Mouse (Mus musculus) midbrain, embryonic 14.5 days (tissue): ENCODE measurements around the gene Scube3. TPM values are rescaled to one million over a fixed set of nuclear protein-coding genes. Genes with fewer than 3 reads are reported as not detected.

Source experiments
- ATAC-seq: fragments of 200-750 bp; cut with Nextera tagmentation; 2 replicates; pipeline ENCODE4 v1.8.0; 2017; ENCODE audit warnings: moderate number of reproducible peaks, moderate library complexity; ENCODE audit not compliant: low FRiP score, low TSS enrichment
- DNase-seq: peaks from one replicate; pipeline ENCODE4 v3.0.0-alpha.2; 2015
- H3K27ac ChIP-seq: fragments of 300-500 bp; sonication (generic); replicated peaks from 2 replicates; pipeline ENCODE4 v1.5.1; 2014; ENCODE audit warnings: mild to moderate bottlenecking, low read depth, low read length, moderate library complexity
- H3K27me3 ChIP-seq: fragments of 300-500 bp; sonication (generic); 2 replicates; pipeline ENCODE4 v1.6.1; 2014; ENCODE audit warnings: low read length, control low read depth, mixed read lengths; ENCODE audit not compliant: control insufficient read depth, insufficient read depth
- H3K36me3 ChIP-seq: fragments of 300-500 bp; sonication (generic); 2 replicates; pipeline ENCODE4 v1.6.1; 2014; ENCODE audit warnings: low read length, control low read depth; ENCODE audit not compliant: control insufficient read depth, insufficient read depth
- H3K4me1 ChIP-seq: fragments of 300-500 bp; sonication (generic); 2 replicates; pipeline ENCODE4 v1.6.1; 2014; ENCODE audit warnings: mild to moderate bottlenecking, antibody characterized with exemption, low read length, control low read depth; ENCODE audit not compliant: control insufficient read depth, insufficient read depth
- H3K4me2 ChIP-seq: fragments of 300-500 bp; sonication (generic); 2 replicates; pipeline ENCODE4 v1.6.1; 2014; ENCODE audit warnings: mild to moderate bottlenecking, low read length, moderate library complexity
- H3K4me3 ChIP-seq: fragments of 300-500 bp; sonication (generic); replicated peaks from 2 replicates; pipeline ENCODE4 v1.5.1; 2014; ENCODE audit warnings: low read depth, low read length
- H3K9ac ChIP-seq: fragments of 300-500 bp; sonication (generic); replicated peaks from 2 replicates; pipeline ENCODE4 v1.6.1; 2014; ENCODE audit warnings: mild to moderate bottlenecking, low read length, moderate library complexity
- H3K9me3 ChIP-seq: fragments of 300-500 bp; sonication (generic); 2 replicates; pipeline ENCODE4 v1.6.1; 2016; ENCODE audit warnings: low read length, control low read depth, mixed read lengths; ENCODE audit not compliant: control insufficient read depth
- WGBS: fragments of 180-500 bp; shearing (Covaris S2); extraction: QIAGEN DNeasy Blood & Tissue Kit; methylation state at CpG from one replicate; pipeline ENCODE4 v1.1.7; 2014; 5-methylcytosine and 5-hydroxymethylcytosine counted together
- polyA plus RNA-seq: library from polyadenylated mRNA; unstranded; fragments of >200 nt; fragmentation: Nextera tagmentation; extraction: Ambion mirVana; gene quantifications from 2 replicates; pipeline ENCODE4 v1.2.1, GENCODE M21; 2014

Gene Scube3
- polyA plus RNA-seq, 1 experiment from 2014 or later: 7.3 TPM

GRCm38 (mm10) chr17:28101902-28102319, 40.0 kb upstream of the Scube3 start:
- no peaks in the 10 kb centered on the region for H3K27me3 ChIP-seq
- no peak overlapping the region for H3K4me2 ChIP-seq
- H3K9me3 ChIP-seq: no peaks in the 10 kb centered on the region
- H3K4me3 ChIP-seq: no peak overlapping the region
- 8% methylated on average over 10 of the region's 10 CpGs for WGBS
- peak; percentile 65 for DNase-seq
- H3K4me1 ChIP-seq: peaks cover 12% of the 10 kb centered on the region; the same call in 1 of the 2 replicates
- H3K9ac ChIP-seq: no peak overlapping the region
- H3K27ac ChIP-seq: peak overlapping the region; percentile 60
- ATAC-seq: no peak
- no peaks in the 10 kb centered on the region for H3K36me3 ChIP-seq

- Histone ChIP-seq H3K27ac (no peak overlapping the region), H3K9me3 (no peaks in the 10 kb centered on the region), H3K27me3 (no peaks in the 10 kb centered on the region), H3K36me3 (no peaks in the 10 kb centered on the region), H3K9ac (no peak overlapping the region), H3K4me1 (peaks cover 12% of the 10 kb centered on the region; the same call in 1 of the 2 replicates), H3K4me3 (no peak overlapping the region), H3K4me2 (no peak overlapping the region)
- DNase-seq (no peak), ATAC-seq (no peak)
- 93% methylated on average over 6 of the region's 6 CpGs for WGBS
Observed at GRCm38 (mm10) chr17:28104416-28104815, 37.5 kb upstream of the Scube3 start.

GRCm38 (mm10) chr17:28106352-28106751, 35.6 kb upstream of the Scube3 start:
- Histone ChIP-seq H3K36me3 (no peaks in the 10 kb centered on the region), H3K4me3 (no peak overlapping the region), H3K4me2 (no peak overlapping the region), H3K9me3 (no peaks in the 10 kb centered on the region), H3K4me1 (peaks cover 11% of the 10 kb centered on the region; the same call in 1 of the 2 replicates), H3K9ac (no peak overlapping the region), H3K27ac (no peak overlapping the region), H3K27me3 (no peaks in the 10 kb centered on the region)
- DNase-seq (no peak), ATAC-seq (no peak)
- 84% methylated on average over 6 of the region's 6 CpGs for WGBS

GRCm38 (mm10) chr17:28107275-28107674, 34.7 kb upstream of the Scube3 start:
- Histone ChIP-seq H3K4me1 (peaks cover 1% of the 10 kb centered on the region; the same call in 1 of the 2 replicates), H3K4me2 (no peak overlapping the region), H3K4me3 (no peak overlapping the region), H3K36me3 (no peaks in the 10 kb centered on the region), H3K9ac (0 out of 2 replicates have a peak overlapping the region, but pooled peaks have one; percentile 9), H3K27ac (no peak overlapping the region), H3K9me3 (no peaks in the 10 kb centered on the region), H3K27me3 (no peaks in the 10 kb centered on the region)
- ATAC-seq: no peak
- 8% methylated on average over 14 of the region's 14 CpGs for WGBS
- DNase-seq: no peak

GRCm38 (mm10) chr17:28112266-28112665, 29.7 kb upstream of the Scube3 start:
- H3K9ac ChIP-seq: no peak overlapping the region
- no peak overlapping the region for H3K4me2 ChIP-seq
- H3K36me3 ChIP-seq: no peaks in the 10 kb centered on the region
- H3K27ac ChIP-seq: no peak overlapping the region
- 87% methylated on average over 8 of the region's 8 CpGs for whole genome bisulfite sequencing
- H3K4me3 ChIP-seq: no peak overlapping the region
- ATAC-seq (no peak), DNase-seq (no peak)
- H3K9me3 ChIP-seq: no peaks in the 10 kb centered on the region
- no peaks in the 10 kb centered on the region for H3K27me3 ChIP-seq
- H3K4me1 ChIP-seq: no peaks in the 10 kb centered on the region

- H3K9ac ChIP-seq: no peak overlapping the region
- 36% methylated on average over 9 of the region's 9 CpGs for WGBS
Observed at GRCm38 (mm10) chr17:28116335-28116734, 25.6 kb upstream of the Scube3 start.

GRCm38 (mm10) chr17:28117451-28118209, 24.3 kb upstream of the Scube3 start:
- Histone ChIP-seq H3K4me1 (0 out of 2 replicates have a peak, but pooled peaks cover under 1% of the 10 kb centered on the region), H3K36me3 (no peaks in the 10 kb centered on the region), H3K9me3 (no peaks in the 10 kb centered on the region), H3K27ac (no peak overlapping the region), H3K9ac (no peak overlapping the region), H3K27me3 (no peaks in the 10 kb centered on the region), H3K4me2 (no peak overlapping the region), H3K4me3 (no peak overlapping the region)
- WGBS: 59% methylated on average over 19 of the region's 19 CpGs
- ATAC-seq: no peak
- DNase-seq: no peak

More at GRCm38 (mm10) chr17:28116335-28116734, 25.6 kb upstream of the Scube3 start:
- Histone ChIP-seq H3K9me3 (no peaks in the 10 kb centered on the region), H3K27me3 (no peaks in the 10 kb centered on the region), H3K36me3 (no peaks in the 10 kb centered on the region), H3K4me2 (no peak overlapping the region), H3K4me1 (no peaks in the 10 kb centered on the region), H3K27ac (no peak overlapping the region), H3K4me3 (no peak overlapping the region)
- ATAC-seq: no peak
- peak; percentile 52 for DNase-seq

GRCm38 (mm10) chr17:28120460-28120859, 21.5 kb upstream of the Scube3 start:
- Histone ChIP-seq H3K36me3 (no peaks in the 10 kb centered on the region), H3K4me1 (peaks cover 15% of the 10 kb centered on the region), H3K9me3 (no peaks in the 10 kb centered on the region), H3K27ac (no peak overlapping the region), H3K27me3 (no peaks in the 10 kb centered on the region), H3K4me2 (no peak overlapping the region), H3K9ac (no peak overlapping the region), H3K4me3 (no peak overlapping the region)
- ATAC-seq (no peak), DNase-seq (no peak)
- 83% methylated on average over 5 of the region's 5 CpGs for WGBS

GRCm38 (mm10) chr17:28122949-28123348, 19.0 kb upstream of the Scube3 start:
- H3K27me3 ChIP-seq: no peaks in the 10 kb centered on the region
- no peaks in the 10 kb centered on the region for H3K9me3 ChIP-seq
- peaks cover 15% of the 10 kb centered on the region for H3K4me1 ChIP-seq
- no peak overlapping the region for H3K4me3 ChIP-seq
- 28% methylated on average over 13 of the region's 13 CpGs for WGBS
- DNase-seq (no peak), ATAC-seq (no peak)
- H3K27ac ChIP-seq: no peak overlapping the region
- H3K4me2 ChIP-seq: no peak overlapping the region
- H3K36me3 ChIP-seq: no peaks in the 10 kb centered on the region
- no peak overlapping the region; the same call in 1 of the 2 replicates for H3K9ac ChIP-seq
